Mouse (Mus musculus) forebrain, embryonic 13.5 days (tissue): Measurements from ENCODE around the gene Dlst. TPM values are rescaled to one million over a fixed set of nuclear protein-coding genes. Genes with fewer than 3 reads are reported as not detected.
A peak's percentile ranks its signal among the peaks of the same experiment; 100 is the strongest.

ENCODE experiments used
- ATAC-seq: fragments of 200-750 bp; cut with Nextera tagmentation; 2 replicates; pipeline ENCODE4 v1.8.0; 2017
- H3K27ac ChIP-seq: fragments of 300-500 bp; sonication (generic); 2 replicates; pipeline ENCODE4 v1.5.1; 2015; ENCODE audit warnings: inconsistent platforms, mild to moderate bottlenecking, moderate library complexity
- H3K27me3 ChIP-seq: fragments of 300-500 bp; sonication (generic); 2 replicates; pipeline ENCODE4 v1.6.1; 2015; ENCODE audit warnings: mild to moderate bottlenecking, inconsistent platforms
- H3K36me3 ChIP-seq: fragments of 300-500 bp; sonication (generic); 2 replicates; pipeline ENCODE4 v1.6.1; 2015; ENCODE audit warnings: mild to moderate bottlenecking, inconsistent platforms; ENCODE audit not compliant: poor library complexity, severe bottlenecking
- H3K4me1 ChIP-seq: fragments of 300-500 bp; sonication (generic); 2 replicates; pipeline ENCODE4 v1.6.1; 2015; ENCODE audit warnings: inconsistent platforms
- H3K4me2 ChIP-seq: fragments of 300-500 bp; sonication (generic); 2 replicates; pipeline ENCODE4 v1.6.1; 2015; ENCODE audit warnings: inconsistent platforms, mild to moderate bottlenecking, moderate library complexity
- H3K4me3 ChIP-seq: fragments of 300-500 bp; sonication (generic); 2 replicates; pipeline ENCODE4 v1.5.1; 2015; ENCODE audit warnings: mild to moderate bottlenecking, inconsistent platforms
- H3K9ac ChIP-seq: fragments of 300-500 bp; sonication (generic); 2 replicates; pipeline ENCODE4 v1.6.1; 2015; ENCODE audit warnings: mild to moderate bottlenecking, inconsistent platforms
- H3K9me3 ChIP-seq: fragments of 300-500 bp; sonication (generic); replicated peaks from 2 replicates; pipeline ENCODE4 v1.6.1; 2016; ENCODE audit warnings: inconsistent platforms
- WGBS: fragments of 180-500 bp; shearing (Covaris S2); methylation state at CpG from one replicate; pipeline ENCODE4 v1.1.7; 2015; 5-methylcytosine and 5-hydroxymethylcytosine counted together
- polyA plus RNA-seq: library from polyadenylated mRNA; unstranded; fragments of >200 nt; fragmentation: Nextera tagmentation; extraction: Ambion mirVana; gene quantifications from 2 replicates; pipeline ENCODE4 v1.2.1, GENCODE M21; 2015

Dlst gene
- 94.2 and 109 TPM in 2 replicates for polyA plus RNA-seq

- peak within 1 kb of the TSS; percentile 99 for H3K4me3 ChIP-seq
- H3K27ac ChIP-seq: peak within 1 kb of the TSS; percentile 81
- H3K36me3 ChIP-seq: peaks cover 12% of the 10 kb centered on the region
- H3K4me1 ChIP-seq: peaks cover 37% of the 10 kb centered on the region
- peak within 1 kb of the TSS; percentile 95 for H3K4me2 ChIP-seq
- ATAC-seq: peak; percentile 97
- H3K27me3 ChIP-seq: no peaks in the 10 kb centered on the region
- no peaks in the 10 kb centered on the region for H3K9me3 ChIP-seq
- H3K9ac ChIP-seq: peak within 1 kb of the TSS; percentile 98
- under 1% methylated on average over 76 of the region's 83 CpGs for WGBS
Measured at GRCm38 (mm10) chr12:85110698-85111592, at the start of gene Dlst, which contains the start of gene Prox2. Dlst (plus strand) TSS chr12:85110833. Prox2 (minus strand) TSS chr12:85110759.

GRCm38 (mm10) chr12:85071043-85071442 is 39.6 kb upstream of the Dlst start:
- Histone ChIP-seq H3K36me3 (peaks cover 63% of the 10 kb centered on the region), H3K9me3 (no peaks in the 10 kb centered on the region), H3K27me3 (no peaks in the 10 kb centered on the region), H3K4me3 (no peak overlapping the region), H3K9ac (no peak overlapping the region), H3K27ac (no peak overlapping the region), H3K4me1 (no peaks in the 10 kb centered on the region), H3K4me2 (no peak overlapping the region)
- ATAC-seq: no peak

DNA sequence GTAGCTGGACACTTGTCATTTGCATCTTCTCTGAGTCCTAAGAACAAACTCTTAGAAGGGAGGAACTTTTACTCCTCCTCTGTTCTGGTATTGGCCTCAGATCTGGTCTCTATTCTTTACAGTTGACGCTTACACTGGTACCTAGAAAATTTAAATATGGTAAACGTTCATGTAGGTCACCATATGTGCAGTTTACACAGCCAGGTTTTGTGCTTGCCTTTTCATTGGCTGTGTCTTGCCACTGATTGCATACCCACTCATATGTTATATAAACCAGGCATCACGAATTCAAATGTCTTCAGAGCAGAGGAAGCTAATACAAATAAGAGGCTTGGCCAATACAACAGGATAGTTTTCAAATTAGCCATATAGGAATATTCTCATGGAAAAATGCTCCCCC is 33.5 kb upstream of the Dlst start:
- no peak for ATAC-seq
- H3K27me3 ChIP-seq: no peaks in the 10 kb centered on the region
- no peak overlapping the region for H3K4me2 ChIP-seq
- no peak overlapping the region for H3K4me3 ChIP-seq
- H3K9ac ChIP-seq: no peak overlapping the region
- peaks cover 29% of the 10 kb centered on the region for H3K36me3 ChIP-seq
- no peaks in the 10 kb centered on the region for H3K9me3 ChIP-seq
- H3K4me1 ChIP-seq: no peaks in the 10 kb centered on the region
- WGBS: 93% methylated on average over 3 of the region's 3 CpGs
- no peak overlapping the region for H3K27ac ChIP-seq

DNA sequence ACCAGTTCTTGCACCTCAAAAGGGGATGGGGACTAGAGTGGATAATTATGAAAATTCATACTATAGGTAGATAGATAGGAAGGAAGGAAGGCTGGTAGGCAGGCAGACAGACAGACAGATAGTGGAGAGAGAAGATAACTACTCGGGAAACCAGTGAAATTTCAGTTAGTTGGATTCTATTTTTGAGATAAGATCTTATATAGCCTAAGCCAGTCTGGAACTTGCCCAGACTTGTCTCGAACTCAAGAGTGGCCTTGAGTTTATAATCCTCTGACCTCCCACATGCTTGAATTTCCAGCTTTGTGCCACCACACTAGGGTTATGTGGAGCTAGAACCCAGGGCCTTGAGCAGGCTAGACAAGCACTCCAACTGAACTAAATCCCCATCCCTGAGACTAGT is 26.4 kb upstream of the Dlst start:
- Histone ChIP-seq H3K4me2 (no peak overlapping the region), H3K4me3 (no peak overlapping the region), H3K27ac (no peak overlapping the region), H3K9ac (no peak overlapping the region), H3K4me1 (no peaks in the 10 kb centered on the region), H3K27me3 (no peaks in the 10 kb centered on the region), H3K9me3 (no peaks in the 10 kb centered on the region), H3K36me3 (peaks cover 29% of the 10 kb centered on the region)
- 86% methylated on average over 2 of the region's 2 CpGs for WGBS
- no peak for ATAC-seq

GRCm38 (mm10) chr12:85084941-85085340 is 25.7 kb upstream of the Dlst start:
- no peak overlapping the region for H3K27ac ChIP-seq
- no peaks in the 10 kb centered on the region for H3K4me1 ChIP-seq
- no peak for ATAC-seq
- no peak overlapping the region for H3K9ac ChIP-seq
- no peak overlapping the region for H3K4me2 ChIP-seq
- no peaks in the 10 kb centered on the region for H3K9me3 ChIP-seq
- no peaks in the 10 kb centered on the region for H3K27me3 ChIP-seq
- 84% methylated on average over 4 of the region's 4 CpGs for WGBS
- no peak overlapping the region for H3K4me3 ChIP-seq
- H3K36me3 ChIP-seq: peaks cover 30% of the 10 kb centered on the region

GRCm38 (mm10) chr12:85087845-85088244 is 22.8 kb upstream of the Dlst start:
- ATAC-seq: no peak
- Histone ChIP-seq H3K27me3 (no peaks in the 10 kb centered on the region), H3K4me2 (no peak overlapping the region), H3K4me1 (no peaks in the 10 kb centered on the region), H3K9me3 (no peaks in the 10 kb centered on the region), H3K27ac (no peak overlapping the region), H3K9ac (no peak overlapping the region), H3K36me3 (peaks cover 33% of the 10 kb centered on the region), H3K4me3 (no peak overlapping the region)
- 97% methylated on average over 12 of the region's 12 CpGs for WGBS

- H3K9ac ChIP-seq: no peak overlapping the region
- no peak for ATAC-seq
- 82% methylated on average over 3 of the region's 3 CpGs for WGBS
- no peak overlapping the region for H3K4me3 ChIP-seq
- H3K27ac ChIP-seq: no peak overlapping the region
- no peaks in the 10 kb centered on the region for H3K27me3 ChIP-seq
- no peaks in the 10 kb centered on the region for H3K4me1 ChIP-seq
- peaks cover 33% of the 10 kb centered on the region for H3K36me3 ChIP-seq
- no peak overlapping the region for H3K4me2 ChIP-seq
- H3K9me3 ChIP-seq: no peaks in the 10 kb centered on the region
Measured at GRCm38 (mm10) chr12:85091190-85091589, 19.4 kb upstream of the Dlst start.

DNA sequence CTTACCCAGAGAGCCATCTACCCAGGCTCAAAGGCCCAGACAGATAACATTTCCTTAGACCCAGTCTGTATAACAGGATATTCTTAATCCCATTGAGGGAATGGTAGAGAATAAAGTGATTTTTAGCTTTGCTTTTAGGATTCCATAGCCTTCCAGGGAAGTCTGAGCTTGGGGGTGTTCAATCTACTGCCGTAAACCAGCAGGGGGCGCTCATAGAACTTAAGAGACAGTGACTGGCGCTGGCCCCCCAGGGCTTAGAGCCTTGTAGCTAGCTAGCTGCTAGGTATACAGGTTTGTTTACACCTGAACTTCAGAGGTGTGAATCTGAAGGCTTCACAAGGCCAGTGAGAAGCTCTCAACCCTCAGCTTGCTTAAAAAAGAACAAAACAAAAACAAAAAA is 18.4 kb upstream of the Dlst start:
- Histone ChIP-seq H3K4me3 (no peak overlapping the region), H3K9ac (no peak overlapping the region), H3K27me3 (no peaks in the 10 kb centered on the region), H3K36me3 (peaks cover 25% of the 10 kb centered on the region), H3K4me2 (no peak overlapping the region), H3K27ac (no peak overlapping the region), H3K9me3 (no peaks in the 10 kb centered on the region), H3K4me1 (no peaks in the 10 kb centered on the region)
- ATAC-seq: no peak
- 7% methylated on average over 3 of the region's 3 CpGs for WGBS

GRCm38 (mm10) chr12:85094010-85094409 is 16.6 kb upstream of the Dlst start:
- no peaks in the 10 kb centered on the region for H3K9me3 ChIP-seq
- no peak overlapping the region for H3K27ac ChIP-seq
- WGBS: 52% methylated on average over 14 of the region's 14 CpGs
- no peak overlapping the region for H3K4me2 ChIP-seq
- peaks cover 7% of the 10 kb centered on the region for H3K36me3 ChIP-seq
- no peak overlapping the region for H3K9ac ChIP-seq
- no peaks in the 10 kb centered on the region for H3K27me3 ChIP-seq
- no peak overlapping the region for H3K4me3 ChIP-seq
- H3K4me1 ChIP-seq: no peaks in the 10 kb centered on the region
- no peak; the same call in 1 of the 2 replicates for ATAC-seq

DNA sequence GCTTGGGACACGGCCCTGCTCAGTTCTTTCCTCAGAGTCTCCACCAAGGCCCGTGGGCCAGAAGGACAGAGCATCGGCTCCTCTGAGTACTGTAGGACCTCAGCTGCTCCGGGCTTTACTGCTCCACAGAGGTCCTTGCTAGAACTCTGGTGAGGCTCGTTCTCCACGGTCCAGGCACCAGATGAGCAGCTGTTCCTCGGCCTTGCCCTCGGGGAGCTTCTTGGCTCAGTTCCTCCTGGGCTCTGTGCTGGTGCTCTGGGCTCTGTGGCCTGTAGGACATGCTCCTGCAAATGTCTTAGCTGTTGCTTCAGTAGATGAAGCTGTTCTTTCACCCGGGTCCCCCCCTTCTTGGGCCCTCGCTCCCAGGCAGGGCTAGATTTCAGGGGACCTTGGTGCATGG is 15.9 kb upstream of the Dlst start:
- no peak overlapping the region for H3K4me2 ChIP-seq
- no peaks in the 10 kb centered on the region for H3K27me3 ChIP-seq
- 89% methylated on average over 10 of the region's 10 CpGs for WGBS
- H3K9ac ChIP-seq: no peak overlapping the region
- H3K4me3 ChIP-seq: no peak overlapping the region
- no peaks in the 10 kb centered on the region for H3K4me1 ChIP-seq
- H3K36me3 ChIP-seq: peaks cover 3% of the 10 kb centered on the region; the same call in 1 of the 2 replicates
- no peak overlapping the region for H3K27ac ChIP-seq
- no peaks in the 10 kb centered on the region for H3K9me3 ChIP-seq
- no peak for ATAC-seq

- 88% methylated on average over 11 of the region's 11 CpGs for WGBS
Measured at GRCm38 (mm10) chr12:85095146-85095545, 15.5 kb upstream of the Dlst start.

GRCm38 (mm10) chr12:85095859-85096258 is 14.8 kb upstream of the Dlst start:
- Histone ChIP-seq H3K9me3 (no peaks in the 10 kb centered on the region), H3K4me2 (no peak overlapping the region), H3K36me3 (no peaks in the 10 kb centered on the region), H3K9ac (no peak overlapping the region), H3K27me3 (no peaks in the 10 kb centered on the region), H3K4me3 (no peak overlapping the region), H3K27ac (no peak overlapping the region), H3K4me1 (no peaks in the 10 kb centered on the region)
- no peak for ATAC-seq
- WGBS: 90% methylated on average over 7 of the region's 7 CpGs

More at GRCm38 (mm10) chr12:85095146-85095545, 15.5 kb upstream of the Dlst start:
- Histone ChIP-seq H3K4me1 (no peaks in the 10 kb centered on the region), H3K27ac (no peak overlapping the region), H3K36me3 (peaks cover 3% of the 10 kb centered on the region; the same call in 1 of the 2 replicates), H3K4me2 (no peak overlapping the region), H3K27me3 (no peaks in the 10 kb centered on the region), H3K4me3 (no peak overlapping the region), H3K9ac (no peak overlapping the region), H3K9me3 (no peaks in the 10 kb centered on the region)
- ATAC-seq: no peak
